Mouse (Mus musculus): ENCODE data around the gene Hoga1. TPM values are rescaled to one million over a fixed set of nuclear protein-coding genes. Genes with fewer than 3 reads are reported as not detected.

Hoga1 gene
- polyA plus RNA-seq, 1 experiment from 2014 or later = 1.1 TPM

DNA sequence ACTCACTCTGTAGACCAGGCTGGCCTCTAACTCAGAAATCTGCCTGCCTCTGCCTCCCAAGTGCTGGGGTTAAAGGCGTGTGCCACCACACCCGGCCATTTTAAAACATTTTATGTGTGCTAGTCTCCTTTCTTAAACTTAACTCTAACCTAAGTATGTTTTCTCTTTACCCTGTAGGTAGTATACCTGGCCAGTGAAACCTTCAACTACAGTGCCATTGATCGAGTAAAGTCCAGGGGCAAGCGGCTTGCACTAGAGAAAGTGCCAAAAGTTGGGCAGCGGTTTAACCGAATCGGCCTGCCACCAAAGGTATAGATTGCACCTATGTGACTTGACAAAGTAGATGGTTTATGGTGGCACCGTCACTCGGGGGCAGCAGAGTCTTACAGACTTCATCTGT is 59.3 kb downstream of the Hoga1 start:
- Histone ChIP-seq H3K9me3 (ENCODE audit: control insufficient read depth, low read length) (no peaks in the 10 kb centered on the region), H3K36me3 (ENCODE audit: control insufficient read depth, insufficient read depth, low read length) (peaks cover 7% of the 10 kb centered on the region; the same call in 1 of the 2 replicates), H3K4me1 (ENCODE audit: control insufficient read depth, insufficient read depth, low read length) (no peaks in the 10 kb centered on the region), H3K4me2 (ENCODE audit: low read depth, severe bottlenecking) (no peak overlapping the region), H3K4me3 (ENCODE audit: low read depth, low read length) (no peak overlapping the region), H3K27ac (replicated peaks; ENCODE audit: low read depth, low read length) (no peak overlapping the region), H3K9ac (ENCODE audit: low read length) (no peak overlapping the region), H3K27me3 (ENCODE audit: control insufficient read depth, insufficient read depth, low read length) (no peaks in the 10 kb centered on the region)
- 97% methylated on average over 9 of the region's 9 CpGs for WGBS
- ATAC-seq (ENCODE audit: insufficient number of reproducible peaks, low FRiP score, low TSS enrichment, low read depth) = no peak
- no peak for DNase-seq (ENCODE audit: low spot score)

DNA sequence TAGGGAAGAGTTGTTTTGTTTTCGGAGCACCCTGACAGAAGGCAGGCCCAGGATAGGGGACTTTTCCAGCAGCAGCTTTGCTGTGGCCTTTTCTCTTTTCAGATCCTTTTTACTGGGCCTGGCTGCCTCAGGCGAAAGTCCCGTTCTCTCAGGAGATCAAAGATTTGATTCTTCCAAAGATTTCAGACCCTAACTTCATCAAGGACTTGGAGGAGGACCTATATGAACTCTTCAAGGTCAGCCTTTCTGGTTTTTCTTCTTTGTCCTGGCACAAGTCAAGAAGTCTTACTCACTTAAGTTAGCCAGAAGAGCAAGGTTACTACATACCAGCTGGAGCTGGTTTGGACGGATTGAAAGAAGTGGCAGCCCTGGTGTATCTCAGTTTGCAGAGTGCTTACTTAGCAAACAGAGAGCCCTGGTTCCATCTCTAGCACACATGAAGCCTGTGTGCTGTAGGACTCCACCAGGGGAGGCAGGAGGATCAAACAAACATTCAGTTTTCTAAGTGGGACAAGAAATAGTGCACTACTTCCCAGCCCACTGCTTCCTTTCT is 70.4 kb downstream of the Hoga1 start:
- DNase-seq (ENCODE audit: low spot score) = no peak
- WGBS = 88% methylated on average over 4 of the region's 4 CpGs
- ATAC-seq (ENCODE audit: insufficient number of reproducible peaks, low FRiP score, low TSS enrichment, low read depth) = no peak
- Histone ChIP-seq H3K4me3 (ENCODE audit: low read depth, low read length) (no peak overlapping the region), H3K4me1 (ENCODE audit: control insufficient read depth, insufficient read depth, low read length) (no peaks in the 10 kb centered on the region), H3K27ac (replicated peaks; ENCODE audit: low read depth, low read length) (no peak overlapping the region), H3K27me3 (ENCODE audit: control insufficient read depth, insufficient read depth, low read length) (no peaks in the 10 kb centered on the region), H3K4me2 (ENCODE audit: low read depth, severe bottlenecking) (no peak overlapping the region), H3K36me3 (ENCODE audit: control insufficient read depth, insufficient read depth, low read length) (peaks cover 3% of the 10 kb centered on the region; the same call in 1 of the 2 replicates), H3K9ac (ENCODE audit: low read length) (no peak overlapping the region), H3K9me3 (ENCODE audit: control insufficient read depth, low read length) (no peaks in the 10 kb centered on the region)

- Histone ChIP-seq H3K4me1 (ENCODE audit: control insufficient read depth, insufficient read depth, low read length) (no peaks in the 10 kb centered on the region), H3K27ac (replicated peaks; ENCODE audit: low read depth, low read length) (no peak overlapping the region), H3K9me3 (ENCODE audit: control insufficient read depth, low read length) (no peaks in the 10 kb centered on the region), H3K36me3 (ENCODE audit: control insufficient read depth, insufficient read depth, low read length) (peaks cover 10% of the 10 kb centered on the region; the same call in 1 of the 2 replicates), H3K9ac (ENCODE audit: low read length) (no peak overlapping the region), H3K4me2 (ENCODE audit: low read depth, severe bottlenecking) (no peak overlapping the region), H3K27me3 (ENCODE audit: control insufficient read depth, insufficient read depth, low read length) (no peaks in the 10 kb centered on the region), H3K4me3 (ENCODE audit: low read depth, low read length) (no peak overlapping the region)
- ATAC-seq (ENCODE audit: insufficient number of reproducible peaks, low FRiP score, low TSS enrichment, low read depth) (no peak), DNase-seq (ENCODE audit: low spot score) (no peak)
- WGBS = 96% methylated on average over 9 of the region's 9 CpGs
These were observed 72.7 kb downstream of the Hoga1 start for GRCm38 (mm10) chr19:42118142-42118541.

- H3K9me3 ChIP-seq (ENCODE audit: control insufficient read depth, low read length) = no peaks in the 10 kb centered on the region
- ATAC-seq (ENCODE audit: insufficient number of reproducible peaks, low FRiP score, low TSS enrichment, low read depth) (no peak), DNase-seq (ENCODE audit: low spot score) (no peak)
- H3K27ac ChIP-seq (replicated peaks; ENCODE audit: low read depth, low read length) = no peak overlapping the region
- H3K36me3 ChIP-seq (ENCODE audit: control insufficient read depth, insufficient read depth, low read length) = peaks cover 11% of the 10 kb centered on the region; the same call in 1 of the 2 replicates
- H3K4me2 ChIP-seq (ENCODE audit: low read depth, severe bottlenecking) = no peak overlapping the region
- H3K9ac ChIP-seq (ENCODE audit: low read length) = no peak overlapping the region
- H3K27me3 ChIP-seq (ENCODE audit: control insufficient read depth, insufficient read depth, low read length) = no peaks in the 10 kb centered on the region
- H3K4me1 ChIP-seq (ENCODE audit: control insufficient read depth, insufficient read depth, low read length) = no peaks in the 10 kb centered on the region
- H3K4me3 ChIP-seq (ENCODE audit: low read depth, low read length) = no peak overlapping the region
- 87% methylated on average over 5 of the region's 5 CpGs for WGBS
These were observed 73.2 kb downstream of the Hoga1 start for GRCm38 (mm10) chr19:42118596-42118995.

GRCm38 (mm10) chr19:42120451-42120850 is 75.0 kb downstream of the Hoga1 start:
- no peak overlapping the region for H3K27ac ChIP-seq (replicated peaks; ENCODE audit: low read depth, low read length)
- no peak overlapping the region for H3K9ac ChIP-seq (ENCODE audit: low read length)
- no peaks in the 10 kb centered on the region for H3K4me1 ChIP-seq (ENCODE audit: control insufficient read depth, insufficient read depth, low read length)
- no peaks in the 10 kb centered on the region for H3K9me3 ChIP-seq (ENCODE audit: control insufficient read depth, low read length)
- H3K4me2 ChIP-seq (ENCODE audit: low read depth, severe bottlenecking) = no peak overlapping the region
- H3K27me3 ChIP-seq (ENCODE audit: control insufficient read depth, insufficient read depth, low read length) = no peaks in the 10 kb centered on the region
- no peak for ATAC-seq (ENCODE audit: insufficient number of reproducible peaks, low FRiP score, low TSS enrichment, low read depth)
- H3K4me3 ChIP-seq (ENCODE audit: low read depth, low read length) = no peak overlapping the region
- no peak for DNase-seq (ENCODE audit: low spot score)
- peaks cover 14% of the 10 kb centered on the region; the same call in 1 of the 2 replicates for H3K36me3 ChIP-seq (ENCODE audit: control insufficient read depth, insufficient read depth, low read length)
- WGBS = 95% methylated on average over 8 of the region's 8 CpGs

Other genes with a start within 250 kb of the Hoga1 start
- 43.6 and 44.1 TPM in 2 replicates for gene Arhgap19, start 243.6 kb upstream of the Hoga1 start, polyA plus RNA-seq (2014; fragmentation: Nextera tagmentation; extraction: Ambion mirVana)
- 3.9 and 5.2 TPM in 2 replicates for gene Frat1, start 215.6 kb upstream of the Hoga1 start, polyA plus RNA-seq (2014; fragmentation: Nextera tagmentation; extraction: Ambion mirVana)
- gene Frat2, start 197.5 kb upstream of the Hoga1 start, polyA plus RNA-seq (2014; fragmentation: Nextera tagmentation; extraction: Ambion mirVana) = 2.4 and 2.7 TPM in 2 replicates
- gene Rrp12, start 149.4 kb upstream of the Hoga1 start, polyA plus RNA-seq (2014; fragmentation: Nextera tagmentation; extraction: Ambion mirVana) = 16.1 and 18.4 TPM in 2 replicates
- 820 and 869 TPM in 2 replicates for gene Pgam1, start 133.7 kb upstream of the Hoga1 start, polyA plus RNA-seq (2014; fragmentation: Nextera tagmentation; extraction: Ambion mirVana)
- 86.2 and 91.6 TPM in 2 replicates for gene Exosc1, start 112.2 kb upstream of the Hoga1 start, polyA plus RNA-seq (2014; fragmentation: Nextera tagmentation; extraction: Ambion mirVana)
- 69.3 and 72.1 TPM in 2 replicates for gene Zdhhc16, start 112.1 kb upstream of the Hoga1 start, polyA plus RNA-seq (2014; fragmentation: Nextera tagmentation; extraction: Ambion mirVana)
- gene Mms19, start 64.5 kb upstream of the Hoga1 start, polyA plus RNA-seq (2014; fragmentation: Nextera tagmentation; extraction: Ambion mirVana) = 40.1 and 50.5 TPM in 2 replicates
- gene Ubtd1, start 63.8 kb upstream of the Hoga1 start, polyA plus RNA-seq (2014; fragmentation: Nextera tagmentation; extraction: Ambion mirVana) = 10.1 and 10.6 TPM in 2 replicates
- 0.31 and 0.92 TPM in 2 replicates for gene Ankrd2, start 9.6 kb upstream of the Hoga1 start, polyA plus RNA-seq (2014; fragmentation: Nextera tagmentation; extraction: Ambion mirVana)
- gene 4933411K16Rik, start 6.6 kb downstream of the Hoga1 start, polyA plus RNA-seq (2014; fragmentation: Nextera tagmentation; extraction: Ambion mirVana) = not detected in 2 replicates
- gene Morn4, start 40.7 kb downstream of the Hoga1 start, polyA plus RNA-seq (2014; fragmentation: Nextera tagmentation; extraction: Ambion mirVana) = 42.2 and 46.2 TPM in 2 replicates
- 28.4 and 29.4 TPM in 2 replicates for gene Pi4k2a, start 44.9 kb downstream of the Hoga1 start, polyA plus RNA-seq (2014; fragmentation: Nextera tagmentation; extraction: Ambion mirVana)
- gene Avpi1, start 83.4 kb downstream of the Hoga1 start, polyA plus RNA-seq (2014; fragmentation: Nextera tagmentation; extraction: Ambion mirVana) = 24.1 and 26.0 TPM in 2 replicates
- gene Marveld1, start 101.8 kb downstream of the Hoga1 start, polyA plus RNA-seq (2014; fragmentation: Nextera tagmentation; extraction: Ambion mirVana) = 12.3 and 16.6 TPM in 2 replicates
- 11.7 and 12.6 TPM in 2 replicates for gene Zfyve27, start 118.3 kb downstream of the Hoga1 start, polyA plus RNA-seq (2014; fragmentation: Nextera tagmentation; extraction: Ambion mirVana)
- 0.13 and 0.25 TPM in 2 replicates for gene Sfrp5, start 156.6 kb downstream of the Hoga1 start, polyA plus RNA-seq (2014; fragmentation: Nextera tagmentation; extraction: Ambion mirVana)
- gene Golga7b, start 202.0 kb downstream of the Hoga1 start, polyA plus RNA-seq (2014; fragmentation: Nextera tagmentation; extraction: Ambion mirVana) = not detected in 2 replicates

Measured in limb, embryonic 11.5 days (tissue).